Mouse (Mus musculus) T-helper 2 cell (primary cell): ENCODE data around the gene Mfsd5.

Experiments used
- in situ Hi-C: fragments of 300-600 bp; cut with MboI, MseI; formaldehyde crosslinking; loops from one replicate; pipeline ENCODE4 v1.15.1; 2025; ENCODE audit warnings: high pct_unique_total_duplicates

Mfsd5 gene

GRCm38 (mm10) chr15:102282463-102283292 is 3.4 kb downstream of the Mfsd5 start:
- in situ Hi-C loops: no loop called here

DNA sequence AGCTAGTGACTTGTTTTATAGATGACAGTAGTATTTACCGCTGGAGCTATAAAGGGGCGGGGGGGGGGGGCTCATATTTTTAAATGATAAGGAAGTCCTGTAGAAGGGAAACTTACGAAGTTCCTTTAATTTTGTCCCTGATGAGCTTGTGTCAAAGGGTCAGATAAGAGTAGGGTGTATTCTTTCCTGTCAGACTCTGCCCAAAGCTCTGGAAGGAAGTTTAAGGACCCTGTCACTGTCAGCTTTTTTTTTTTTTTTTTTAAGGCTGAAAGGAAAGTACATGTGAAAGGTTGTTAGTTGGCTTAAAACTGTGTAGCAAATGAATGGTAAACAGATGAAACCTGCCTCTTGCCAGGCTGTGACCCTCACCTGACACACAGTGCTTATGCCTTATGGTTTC is 4.4 kb downstream of the Mfsd5 start:
- in situ Hi-C loops: no loop called here

DNA sequence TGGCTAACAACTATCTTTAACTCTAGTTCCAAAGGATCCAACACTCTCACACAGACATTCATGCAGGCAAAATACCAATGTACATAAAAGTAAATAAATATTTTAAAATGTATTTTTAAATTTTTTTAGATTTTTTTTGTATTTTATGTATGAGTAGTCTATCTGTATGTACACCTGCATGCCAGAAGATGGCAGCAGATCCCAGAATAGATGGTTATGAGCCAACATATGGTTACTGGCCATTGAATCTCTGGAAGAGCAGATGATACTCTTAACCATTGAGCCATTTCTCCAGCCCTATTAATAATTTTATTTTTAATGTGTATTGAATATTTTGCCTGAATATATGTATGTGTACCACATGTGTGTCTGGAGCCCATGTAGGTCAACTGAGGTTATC is 8.1 kb downstream of the Mfsd5 start:
- in situ Hi-C loops: no loop called here

DNA sequence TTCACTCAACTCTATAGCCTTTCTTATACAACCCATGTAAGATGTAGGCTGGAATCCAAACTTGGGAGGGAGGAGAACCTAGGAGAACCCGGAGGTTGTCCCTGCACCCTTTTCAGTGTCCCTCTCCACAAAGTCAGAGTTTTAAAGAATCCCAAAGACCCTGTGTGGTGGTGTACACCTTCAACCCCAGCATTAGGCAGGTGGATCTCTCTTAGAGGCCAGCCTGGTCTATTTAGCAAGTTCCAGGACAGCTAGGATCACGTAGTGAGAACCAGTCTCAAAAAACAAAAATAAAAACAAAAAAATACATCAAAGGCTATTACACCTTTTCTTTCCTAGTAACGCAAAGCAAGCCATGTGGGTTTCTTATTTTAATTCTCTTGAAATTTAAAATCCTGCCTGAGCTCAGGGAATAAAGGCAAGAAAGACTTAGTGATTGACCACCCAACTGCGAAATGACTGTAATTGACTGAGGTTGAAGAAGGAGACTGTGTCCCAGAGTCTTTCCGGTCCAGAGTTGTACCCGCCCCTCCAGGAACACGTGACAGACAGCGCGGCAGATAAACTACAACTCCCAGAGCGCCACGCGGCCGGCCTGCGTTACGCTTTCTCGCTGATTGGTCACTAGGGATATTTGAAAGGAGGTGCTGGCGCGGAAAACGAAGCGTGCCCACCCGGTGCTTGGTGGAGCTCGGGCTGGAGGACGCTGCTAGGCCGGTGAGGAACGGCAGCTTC is 16.5 kb downstream of the Mfsd5 start, which contains the start of gene Espl1:
Gene Espl1, plus strand, starts transcription at position 634 of the 735 bp plus-strand sequence.
- in situ Hi-C loops: no loop called here

- in situ Hi-C loops: no loop called here
These were observed 17.2 kb downstream of the Mfsd5 start for GRCm38 (mm10) chr15:102296368-102297006.

DNA sequence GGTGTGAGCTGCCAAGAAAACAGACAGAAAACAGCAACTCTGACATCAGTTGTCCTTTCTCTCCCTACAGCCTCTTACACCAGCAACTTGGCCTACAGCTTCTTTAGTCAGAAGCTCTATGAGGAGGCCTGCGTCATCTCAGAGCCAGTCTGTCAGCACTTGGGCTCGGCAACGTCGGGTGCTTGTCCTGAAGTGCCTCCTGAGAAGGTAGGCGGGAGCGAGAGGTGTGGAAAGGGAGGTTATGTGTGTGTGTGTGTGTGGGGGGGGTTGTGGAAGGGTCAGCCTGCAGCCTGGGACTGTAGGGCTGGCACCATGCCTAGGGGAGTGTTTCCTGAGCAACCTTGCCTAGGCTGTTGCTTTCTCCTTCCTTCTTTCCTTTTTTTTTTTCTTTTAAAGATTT is 23.3 kb downstream of the Mfsd5 start:
- in situ Hi-C loops: no loop called here

DNA sequence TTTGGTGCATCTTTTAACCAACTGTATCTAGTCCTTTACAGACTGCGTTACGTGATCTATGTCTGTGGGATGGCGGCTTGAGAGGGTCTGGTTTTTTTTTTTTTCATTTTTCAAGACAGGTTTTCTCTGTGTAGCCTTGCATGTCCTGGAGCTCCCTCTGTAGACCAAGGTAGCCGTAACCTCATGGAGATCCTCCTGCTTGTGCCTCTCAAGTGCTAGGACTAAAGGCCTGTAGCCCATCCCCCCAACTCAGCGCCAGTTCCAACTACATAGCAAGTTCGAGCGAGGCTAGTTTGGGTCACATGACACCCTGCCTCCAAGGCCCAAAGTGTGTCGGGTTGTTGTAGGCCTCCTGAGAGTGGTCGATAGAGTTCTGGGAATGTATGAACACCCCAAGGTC is 29.5 kb downstream of the Mfsd5 start:
- in situ Hi-C loops: no loop called here

- in situ Hi-C loops: loop anchor here (10.0 kb wide), 1 partner anchor 215 kb away; no protein-coding TSS in a partner anchor
These were observed 31.0 kb downstream of the Mfsd5 start for GRCm38 (mm10) chr15:102310074-102310845.

DNA sequence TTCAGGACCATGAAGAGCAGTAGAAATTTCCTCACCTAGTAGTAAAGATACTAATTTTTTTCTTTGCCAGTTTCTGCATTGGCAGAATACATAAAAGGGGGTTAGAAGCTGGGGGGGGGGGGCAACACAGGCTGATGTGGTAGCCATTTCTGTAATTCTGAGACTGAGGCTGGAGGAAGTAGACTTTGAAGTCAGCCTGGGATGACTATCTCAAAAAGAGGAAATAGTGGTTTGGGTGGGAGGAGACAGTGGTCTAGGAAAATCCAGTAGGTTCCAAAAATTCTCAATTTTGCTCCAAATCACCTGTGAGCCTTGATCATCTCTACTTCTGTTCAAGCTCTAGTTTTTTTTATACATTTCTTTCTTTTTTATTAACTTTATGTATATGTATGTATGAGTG is 32.2 kb downstream of the Mfsd5 start:
- in situ Hi-C loops: loop anchor here (10.0 kb wide), 1 partner anchor 217 kb away; no protein-coding TSS in a partner anchor

DNA sequence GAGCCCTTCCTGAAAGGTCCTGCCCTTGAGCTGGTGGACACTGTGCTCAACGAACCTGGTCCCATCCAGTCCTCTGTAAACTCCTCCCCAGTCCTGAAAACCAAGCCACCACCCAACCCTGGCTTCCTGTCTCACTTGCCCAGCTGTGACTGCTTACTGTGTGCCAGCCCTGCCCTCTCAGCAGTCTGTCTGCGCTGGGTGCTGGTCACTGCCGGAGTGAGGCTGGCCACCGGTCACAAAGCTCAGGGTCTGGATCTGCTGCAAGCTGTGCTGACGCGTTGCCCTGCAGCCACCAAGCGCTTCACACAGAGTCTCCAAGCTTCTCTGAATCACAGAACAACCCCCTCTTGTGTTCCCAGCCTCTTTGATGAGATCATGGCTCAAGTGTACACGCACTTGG is 36.0 kb downstream of the Mfsd5 start:
- in situ Hi-C loops: loop anchor here (10.0 kb wide), 1 partner anchor 220 kb away; no protein-coding TSS in a partner anchor

GRCm38 (mm10) chr15:102316263-102316662 is 37.0 kb downstream of the Mfsd5 start:
- in situ Hi-C loops: loop anchor here (10.0 kb wide), 1 partner anchor 221 kb away; no protein-coding TSS in a partner anchor

- in situ Hi-C loops: no loop called here
These were observed 45.6 kb downstream of the Mfsd5 start for GRCm38 (mm10) chr15:102324654-102325473.

GRCm38 (mm10) chr15:102326022-102326576 is 46.8 kb downstream of the Mfsd5 start, which contains the start of gene Pfdn5:
TSS of gene Pfdn5 (plus strand) at chr15:102326116.
- in situ Hi-C loops: no loop called here

GRCm38 (mm10) chr15:102326892-102327291 is 47.6 kb downstream of the Mfsd5 start:
- in situ Hi-C loops: no loop called here
